ENCODE assay signal across 8 mouse cellular contexts in the genomic region with DNA sequence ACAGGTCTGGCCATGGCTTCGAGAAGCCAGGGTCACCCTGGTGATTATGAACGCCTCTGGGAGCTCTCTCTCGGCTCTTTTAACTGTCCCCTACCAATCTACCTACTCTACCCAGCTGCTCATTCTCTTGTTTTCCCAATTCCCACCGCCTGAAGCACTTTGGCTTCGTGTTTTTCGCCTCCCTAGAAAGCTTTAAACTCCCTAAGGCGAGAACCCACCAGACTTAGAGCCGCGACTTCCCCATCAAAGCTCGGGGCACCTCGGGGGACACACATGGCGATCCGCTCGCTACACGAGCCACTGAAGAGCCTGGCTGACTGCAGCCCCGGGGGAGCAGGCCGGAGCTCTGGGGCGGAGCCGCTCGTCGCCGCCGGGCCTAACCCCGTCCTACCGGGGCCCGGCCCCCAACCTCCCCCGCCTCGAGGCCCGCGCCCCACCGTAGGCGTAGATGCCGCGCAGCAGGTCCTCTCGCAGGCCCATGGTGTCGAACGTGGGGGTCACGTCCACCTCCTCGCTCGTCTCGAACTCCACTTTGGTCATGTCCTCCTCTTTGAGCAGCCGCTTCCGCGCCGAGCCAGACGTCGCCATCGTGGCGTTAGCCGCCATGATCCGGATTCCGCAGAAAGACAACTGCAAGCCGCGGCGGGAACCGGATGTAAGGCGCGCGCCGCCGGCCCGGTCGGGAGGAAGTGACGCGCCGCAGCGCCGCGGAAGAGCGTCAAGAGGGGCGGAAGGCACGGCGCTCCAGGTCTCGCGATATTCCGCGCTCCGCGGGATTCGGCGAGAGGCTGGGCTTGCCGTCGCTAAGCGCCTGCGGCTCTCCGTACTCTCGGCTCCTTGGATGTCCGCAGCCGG. TPM values are rescaled to one million over a fixed set of nuclear protein-coding genes. Genes with fewer than 3 reads are reported as not detected.
A peak's percentile ranks its signal among the peaks of the same experiment; 100 is the strongest.
DNase-seq lines count a peak whose midpoint lies in the region; ATAC-seq lines count a peak whose summit lies in the region.

Eif4a3 (minus strand) TSS at position 699 of the 855 bp plus-strand sequence.

- ATAC-seq in CD4-positive, CD25-positive, alpha-beta regulatory T cell, adult 4 months, result peak; percentile 96
- peak; percentile 91 for ATAC-seq in heart, embryonic 14.5 days (ENCODE audit: insufficient number of reproducible peaks, insufficient read depth, low FRiP score, low read depth)
- ATAC-seq in liver, embryonic 13.5 days (ENCODE audit: low read depth), result peak; percentile 94
- ATAC-seq in stomach, embryonic 16.5 days (ENCODE audit: insufficient read depth, low FRiP score), result peak; percentile 97

- peak within 1 kb of the TSS; percentile 89 to 95 for H3K4me3 ChIP-seq in heart, embryonic 14.5 days (ENCODE audit: control insufficient read depth in 1 of 2, insufficient read depth in 1 of 2, low read depth in 1 of 2, low read length in 2 of 2)
- peak within 1 kb of the TSS; percentile 97 for H3K4me3 ChIP-seq in liver, embryonic 13.5 days (replicated peaks)
- H3K4me3 ChIP-seq in stomach, embryonic 16.5 days (replicated peaks; ENCODE audit: low read length), result peak within 1 kb of the TSS; percentile 95

- WGBS in heart, embryonic 14.5 days, result under 1% methylated on average over 89 of the region's 89 CpGs
- under 1% methylated on average over 87 of the region's 89 CpGs for WGBS in liver, embryonic 13.5 days (ENCODE audit: insufficient replicate concordance)
- WGBS in stomach, embryonic 16.5 days, result under 1% methylated on average over 89 of the region's 89 CpGs

- DNase-seq in c-Kit-negative CD71-positive TER-119-positive erythroid progenitor cells, embryonic 14.5 days (ENCODE audit: low read depth, low spot score), result peak; percentile 96
- DNase-seq in fibroblast of lung, adult 2 months (ENCODE audit: low read depth), result peak; percentile 93
- DNase-seq in kidney, postnatal 14 days, result peak; percentile 98
- peak; percentile 92 for DNase-seq in liver, embryonic 13.5 days
- DNase-seq in neural tube, embryonic 10.5 days (ENCODE audit: extremely low spot score, low spot score), result peak; percentile 99

- H3K27ac ChIP-seq in heart, embryonic 14.5 days (replicated peaks in 1 of 2; ENCODE audit: control insufficient read depth in 1 of 2, insufficient read depth in 1 of 2, low read depth in 2 of 2, low read length in 2 of 2), result peak within 1 kb of the TSS; percentile 83
- H3K27ac ChIP-seq in liver, embryonic 13.5 days, result peak within 1 kb of the TSS; percentile 87
- peak within 1 kb of the TSS; percentile 87 for H3K27ac ChIP-seq in stomach, embryonic 16.5 days (ENCODE audit: low read length)

- peak within 1 kb of the TSS; percentile 96 for H3K9ac ChIP-seq in heart, embryonic 14.5 days (ENCODE audit: low read length)
- H3K9ac ChIP-seq in liver, embryonic 13.5 days, result peak within 1 kb of the TSS; percentile 97
- H3K9ac ChIP-seq in stomach, embryonic 16.5 days (ENCODE audit: low read length), result peak within 1 kb of the TSS; percentile 94

- H3K36me3 ChIP-seq in heart, embryonic 14.5 days (ENCODE audit: control insufficient read depth, insufficient read depth, low read length), result peaks cover 37% of the 10 kb centered on the region
- peaks cover 37% of the 10 kb centered on the region for H3K36me3 ChIP-seq in liver, embryonic 13.5 days
- peaks cover 17% of the 10 kb centered on the region for H3K36me3 ChIP-seq in stomach, embryonic 16.5 days (ENCODE audit: control insufficient read depth, insufficient read depth, low read length)

- H3K4me2 ChIP-seq in heart, embryonic 14.5 days (ENCODE audit: low read length), result peak within 1 kb of the TSS; percentile 84
- peak within 1 kb of the TSS; percentile 90 for H3K4me2 ChIP-seq in liver, embryonic 13.5 days
- peak within 1 kb of the TSS; percentile 92 for H3K4me2 ChIP-seq in stomach, embryonic 16.5 days (ENCODE audit: low read depth, low read length)

- H3K9me3 ChIP-seq in heart, embryonic 14.5 days (ENCODE audit: control insufficient read depth, low read length), result no peaks in the 10 kb centered on the region
- H3K9me3 ChIP-seq in liver, embryonic 13.5 days (replicated peaks), result no peaks in the 10 kb centered on the region
- H3K9me3 ChIP-seq in stomach, embryonic 16.5 days (replicated peaks; ENCODE audit: control insufficient read depth, low read length), result no peaks in the 10 kb centered on the region

- H3K27me3 ChIP-seq in heart, embryonic 14.5 days (ENCODE audit: control insufficient read depth, insufficient read depth, low read length), result no peaks in the 10 kb centered on the region
- H3K27me3 ChIP-seq in liver, embryonic 13.5 days, result peaks cover 25% of the 10 kb centered on the region
- H3K27me3 ChIP-seq in stomach, embryonic 16.5 days (ENCODE audit: control insufficient read depth, insufficient read depth, low read length), result no peaks in the 10 kb centered on the region

- H3K4me1 ChIP-seq in heart, embryonic 14.5 days (ENCODE audit: control insufficient read depth in 2 of 2, insufficient read depth in 2 of 2, low read length in 2 of 2), result peaks cover 5 to 13% of the 10 kb centered on the region in 2 experiments
- peaks cover 26% of the 10 kb centered on the region for H3K4me1 ChIP-seq in liver, embryonic 13.5 days (replicated peaks)
- H3K4me1 ChIP-seq in stomach, embryonic 16.5 days (ENCODE audit: control insufficient read depth, insufficient read depth, low read length), result peaks cover 14% of the 10 kb centered on the region

RNA-seq across cellular contexts. Expression of gene Eif4a3, which starts in this region (rescaled TPM):
- 100 to 1,000 TPM; 175 to 208 TPM for polyA plus RNA-seq in CD4-positive, CD25-positive, alpha-beta regulatory T cell, adult 4 months (2017; shearing (Covaris generic))
- polyA plus RNA-seq in heart, embryonic 14.5 days (2014; fragmentation: Nextera tagmentation; extraction: Ambion mirVana), result 263 and 280 TPM in 2 replicates
- polyA plus RNA-seq in liver, embryonic 13.5 days (2015; fragmentation: Nextera tagmentation; extraction: Ambion mirVana), result 236 and 242 TPM in 2 replicates
- 272 and 284 TPM in 2 replicates for polyA plus RNA-seq in stomach, embryonic 16.5 days (2015; fragmentation: Nextera tagmentation; extraction: Ambion mirVana)

Comparison
In these comparisons a context has a peak if more than half of its experiments do, and no peak if none do; other contexts are left out.
1. Peak in every context shown above with its lines: DNase-seq, ATAC-seq, H3K4me3 ChIP-seq and H3K27ac ChIP-seq.